Mouse (Mus musculus) heart, embryonic 14.5 days (tissue): Measurements from ENCODE around the gene Htatip2. TPM values are rescaled to one million over a fixed set of nuclear protein-coding genes. Genes with fewer than 3 reads are reported as not detected.

Source experiments
- ATAC-seq: fragments of 200-750 bp; cut with Nextera tagmentation; 2 replicates; pipeline ENCODE4 v1.8.0; 2017; ENCODE audit warnings: low read depth, moderate TSS enrichment; ENCODE audit not compliant: insufficient number of reproducible peaks, insufficient read depth, low FRiP score
- H3K27ac ChIP-seq, 2 experiments: fragments of 200-500 bp in 1 of 2; fragments of 300-500 bp in 1 of 2; sonication (generic) in 1 of 2; replicated peaks in 1 of 2; 2 replicates each; pipeline ENCODE4 v1.5.1; 2012 to 2014; ENCODE audit warnings: low read depth in 2 of 2, low read length in 2 of 2, control low read depth in 1 of 2, mild to moderate bottlenecking in 1 of 2, mixed read lengths in 1 of 2; ENCODE audit not compliant: control insufficient read depth in 1 of 2, insufficient read depth in 1 of 2
- H3K27me3 ChIP-seq: fragments of 300-500 bp; sonication (generic); 2 replicates; pipeline ENCODE4 v1.6.1; 2014; ENCODE audit warnings: mild to moderate bottlenecking, low read length, control low read depth; ENCODE audit not compliant: control insufficient read depth, insufficient read depth
- H3K36me3 ChIP-seq: fragments of 300-500 bp; sonication (generic); 2 replicates; pipeline ENCODE4 v1.6.1; 2014; ENCODE audit warnings: mild to moderate bottlenecking, control low read depth, low read length, mixed read lengths; ENCODE audit not compliant: control insufficient read depth, insufficient read depth
- H3K4me1 ChIP-seq, 2 experiments: fragments of 200-500 bp in 1 of 2; fragments of 300-500 bp in 1 of 2; sonication (generic) in 1 of 2; 2 replicates each; pipeline ENCODE4 v1.6.1; 2012 to 2014; ENCODE audit warnings: low read length in 2 of 2, control low read depth in 1 of 2, mixed read lengths in 1 of 2; ENCODE audit not compliant: control insufficient read depth in 2 of 2, insufficient read depth in 2 of 2
- H3K4me2 ChIP-seq: fragments of 300-500 bp; sonication (generic); 2 replicates; pipeline ENCODE4 v1.6.1; 2014; ENCODE audit warnings: mild to moderate bottlenecking, low read length
- H3K4me3 ChIP-seq, 2 experiments: fragments of 200-500 bp in 1 of 2; fragments of 300-500 bp in 1 of 2; sonication (generic) in 1 of 2; 2 replicates each; pipeline ENCODE4 v1.5.1; 2012 to 2014; ENCODE audit warnings: low read length in 2 of 2, mild to moderate bottlenecking in 2 of 2, control low read depth in 1 of 2, low read depth in 1 of 2, moderate library complexity in 1 of 2; ENCODE audit not compliant: control insufficient read depth in 1 of 2, insufficient read depth in 1 of 2
- H3K9ac ChIP-seq: fragments of 300-500 bp; sonication (generic); 2 replicates; pipeline ENCODE4 v1.6.1; 2014; ENCODE audit warnings: mild to moderate bottlenecking, low read length
- H3K9me3 ChIP-seq: fragments of 300-500 bp; sonication (generic); 2 replicates; pipeline ENCODE4 v1.6.1; 2016; ENCODE audit warnings: low read length, control low read depth; ENCODE audit not compliant: control insufficient read depth
- WGBS: fragments of 180-500 bp; shearing (Covaris S2); extraction: QIAGEN DNeasy Blood & Tissue Kit; methylation state at CpG from one replicate; pipeline ENCODE4 v1.1.7; 2014; 5-methylcytosine and 5-hydroxymethylcytosine counted together
- polyA plus RNA-seq: library from polyadenylated mRNA; unstranded; fragments of >200 nt; fragmentation: Nextera tagmentation; extraction: Ambion mirVana; gene quantifications from 2 replicates; pipeline ENCODE4 v1.2.1, GENCODE M21; 2014

The Htatip2 gene
- polyA plus RNA-seq, 1 experiment from 2014 or later, result 14.9 TPM

- Histone ChIP-seq H3K27me3 (peaks cover 10% of the 10 kb centered on the region; the same call in 1 of the 2 replicates), H3K4me2 (no peak overlapping the region), H3K4me3 (no peak overlapping the region), H3K27ac (no peak overlapping the region), H3K9me3 (no peaks in the 10 kb centered on the region), H3K4me1 (peaks cover 3 to 7% of the 10 kb centered on the region in 2 experiments; a peak in 1 of 4 replicates), H3K36me3 (no peaks in the 10 kb centered on the region), H3K9ac (no peak overlapping the region)
- no peak for ATAC-seq
- WGBS, result 5% methylated on average over 4 of the region's 4 CpGs
Observed at GRCm38 (mm10) chr7:49751148-49751547, 7.8 kb upstream of the Htatip2 start.

GRCm38 (mm10) chr7:49752730-49753506 lies 6.0 kb upstream of the Htatip2 start:
- ATAC-seq, result no peak
- WGBS, result 25% methylated on average over 25 of the region's 25 CpGs
- peaks cover 3 to 7% of the 10 kb centered on the region in 2 experiments; a peak in 1 of 4 replicates for H3K4me1 ChIP-seq
- peak overlapping the region in 1 of 2 experiments; percentile 5; a peak in 1 of 4 replicates for H3K4me3 ChIP-seq
- H3K9ac ChIP-seq, result no peak overlapping the region
- peak overlapping the region; percentile 56 for H3K4me2 ChIP-seq
- H3K27me3 ChIP-seq, result peaks cover 10% of the 10 kb centered on the region; the same call in 1 of the 2 replicates
- no peak overlapping the region for H3K27ac ChIP-seq
- H3K36me3 ChIP-seq, result no peaks in the 10 kb centered on the region
- no peaks in the 10 kb centered on the region for H3K9me3 ChIP-seq

- peaks cover 3 to 13% of the 10 kb centered on the region in 2 experiments; a peak in 2 of 4 replicates for H3K4me1 ChIP-seq
- peaks cover 6% of the 10 kb centered on the region; the same call in 1 of the 2 replicates for H3K27me3 ChIP-seq
- H3K4me2 ChIP-seq, result no peak overlapping the region
- no peaks in the 10 kb centered on the region for H3K36me3 ChIP-seq
- no peak overlapping the region for H3K4me3 ChIP-seq
- H3K27ac ChIP-seq, result no peak overlapping the region
- 0 out of 2 replicates have a peak, but pooled peaks cover 4% of the 10 kb centered on the region for H3K9me3 ChIP-seq
- WGBS, result 5% methylated on average over 9 of the region's 9 CpGs
- ATAC-seq, result no peak
- H3K9ac ChIP-seq, result no peak overlapping the region
Observed at GRCm38 (mm10) chr7:49754767-49755166, 4.1 kb upstream of the Htatip2 start.

GRCm38 (mm10) chr7:49762605-49763004 lies 3.7 kb downstream of the Htatip2 start:
- Histone ChIP-seq H3K4me3 (no peak overlapping the region), H3K9me3 (0 out of 2 replicates have a peak, but pooled peaks cover 4% of the 10 kb centered on the region), H3K27me3 (no peaks in the 10 kb centered on the region), H3K36me3 (no peaks in the 10 kb centered on the region), H3K9ac (no peak overlapping the region), H3K27ac (no peak overlapping the region), H3K4me2 (no peak overlapping the region), H3K4me1 (peaks cover 13 to 26% of the 10 kb centered on the region in 2 experiments)
- ATAC-seq, result no peak
- 76% methylated on average over 13 of the region's 13 CpGs for WGBS

- Histone ChIP-seq H3K9me3 (0 out of 2 replicates have a peak, but pooled peaks cover 4% of the 10 kb centered on the region), H3K4me2 (no peak overlapping the region), H3K27ac (no peak overlapping the region), H3K4me1 (peaks cover 13 to 20% of the 10 kb centered on the region in 2 experiments), H3K27me3 (no peaks in the 10 kb centered on the region), H3K9ac (no peak overlapping the region), H3K4me3 (no peak overlapping the region), H3K36me3 (no peaks in the 10 kb centered on the region)
- 66% methylated on average over 10 of the region's 10 CpGs for WGBS
- ATAC-seq, result no peak
Observed at GRCm38 (mm10) chr7:49764011-49764716, 5.2 kb downstream of the Htatip2 start.

- peak overlapping the region; percentile 36 to 41; a peak in 1 of 4 replicates for H3K27ac ChIP-seq
- no peaks in the 10 kb centered on the region for H3K9me3 ChIP-seq
- peaks cover 13 to 20% of the 10 kb centered on the region in 2 experiments for H3K4me1 ChIP-seq
- H3K36me3 ChIP-seq, result no peaks in the 10 kb centered on the region
- no peak overlapping the region for H3K4me2 ChIP-seq
- H3K9ac ChIP-seq, result no peak overlapping the region
- H3K4me3 ChIP-seq, result no peak overlapping the region
- ATAC-seq, result no peak
- WGBS, result 43% methylated on average over 7 of the region's 7 CpGs
- H3K27me3 ChIP-seq, result no peaks in the 10 kb centered on the region
Observed at GRCm38 (mm10) chr7:49766166-49766565, 7.3 kb downstream of the Htatip2 start.

- no peak overlapping the region for H3K4me3 ChIP-seq
- no peaks in the 10 kb centered on the region for H3K9me3 ChIP-seq
- 0 out of 2 replicates have a peak, but pooled peaks cover 3% of the 10 kb centered on the region for H3K36me3 ChIP-seq
- peaks cover 13 to 20% of the 10 kb centered on the region in 2 experiments for H3K4me1 ChIP-seq
- ATAC-seq, result no peak
- H3K4me2 ChIP-seq, result no peak overlapping the region
- no peak overlapping the region for H3K27ac ChIP-seq
- WGBS, result 53% methylated on average over 9 of the region's 9 CpGs
- H3K9ac ChIP-seq, result no peak overlapping the region
- H3K27me3 ChIP-seq, result no peaks in the 10 kb centered on the region
Observed at GRCm38 (mm10) chr7:49768509-49768908, 9.6 kb downstream of the Htatip2 start.
